Mouse (Mus musculus) erythroblast, embryonic 14.5 days (primary cell): ENCODE results near the gene Gm21921. TPM values are rescaled to one million over a fixed set of nuclear protein-coding genes. Genes with fewer than 3 reads are reported as not detected.
"Not testable (repeated sequence)": the region's sequence is repeated elsewhere in the genome, so short reads cannot be mapped to it uniquely, and the experiment has no call there.

Experiments
- H3K27me3 ChIP-seq: 2 replicates; pipeline ENCODE4 v1.6.1; 2012; ENCODE audit warnings: inconsistent platforms; ENCODE audit not compliant: control insufficient read depth
- H3K36me3 ChIP-seq: 2 replicates; pipeline ENCODE4 v1.6.1; 2012; ENCODE audit warnings: mild to moderate bottlenecking, inconsistent platforms; ENCODE audit not compliant: control insufficient read depth
- H3K4me1 ChIP-seq: 2 replicates; pipeline ENCODE4 v1.6.1; 2012; ENCODE audit warnings: inconsistent platforms; ENCODE audit not compliant: control insufficient read depth
- H3K4me3 ChIP-seq: replicated peaks from 2 replicates; pipeline ENCODE3; 2012; ENCODE audit warnings: moderate library complexity, mild to moderate bottlenecking, inconsistent platforms
- H3K9me3 ChIP-seq: 2 replicates; pipeline ENCODE4 v1.6.1; 2012; ENCODE audit warnings: low read length, inconsistent platforms, mixed read lengths; ENCODE audit not compliant: control insufficient read depth
- polyA plus RNA-seq: library from polyadenylated mRNA; stranded (reverse); fragments of >175 nt; gene quantifications from 2 replicates; pipeline ENCODE4 v1.2.3, GENCODE M21; 2012

Gm21921 gene
- polyA plus RNA-seq: not detected in 2 replicates

GRCm38 (mm10) chrY:24796143-24796542 lies at the start of gene Gm21921:
Gm21921 (minus strand) TSS chrY:24796243.
- not testable (repeated sequence) for H3K9me3 ChIP-seq, H3K4me1 ChIP-seq, H3K4me3 ChIP-seq, H3K27me3 ChIP-seq, H3K36me3 ChIP-seq
